In the genomic region with DNA sequence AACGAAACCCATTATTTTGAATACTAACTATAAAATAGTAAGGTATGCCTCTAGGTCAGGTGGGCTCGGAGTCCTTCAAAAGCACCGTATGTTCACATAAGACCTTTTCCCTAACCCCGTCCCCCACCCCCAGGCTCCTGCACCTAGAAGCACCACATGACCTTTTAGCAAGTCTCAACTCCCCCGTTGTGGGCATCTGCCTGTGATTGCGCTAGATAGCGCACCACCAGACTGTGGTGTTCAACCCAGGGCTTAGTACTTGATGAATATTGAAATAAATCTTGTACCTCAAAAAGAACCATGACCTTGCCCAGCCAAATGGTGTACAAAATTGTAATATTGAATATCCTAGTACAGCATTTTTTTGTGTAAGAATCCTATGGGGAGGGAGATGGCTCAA, we compare ENCODE assay signal across 15 mouse cellular contexts.
DNase-seq lines count a peak whose midpoint lies in the region; ATAC-seq and TF ChIP-seq lines count a peak whose summit lies in the region.
"Had no signal": no experiment of that assay in that cellular context is flagged by ENCODE, and none has a peak within 500 bp of the region (broad histone marks: within the 10 kb centered on the region; RNA-seq: fewer than 3 reads in every experiment).

No protein-coding gene starts in this region.

- no peak for TF ChIP-seq EP300 in stomach, postnatal 0 days (optimal IDR thresholded peaks at IDR 0.05)

- peak overlapping the region; percentile 92 for H3K27ac ChIP-seq in forebrain, embryonic 16.5 days (ENCODE audit: low read length)
- H3K27ac ChIP-seq in midbrain, embryonic 13.5 days, result peak overlapping the region; percentile 94
- H3K27ac ChIP-seq in stomach, postnatal 0 days (replicated peaks), result no peak overlapping the region
- H3K27ac ChIP-seq: heart, embryonic 15.5 days; liver, embryonic 13.5 days had no signal

- no peak overlapping the region for H3K9ac ChIP-seq in forebrain, embryonic 16.5 days (replicated peaks; ENCODE audit: low read depth, low read length)
- no peak overlapping the region for H3K9ac ChIP-seq in midbrain, embryonic 13.5 days (replicated peaks)
- H3K9ac ChIP-seq in stomach, postnatal 0 days (ENCODE audit: low read length), result no peak overlapping the region
- H3K9ac ChIP-seq: heart, embryonic 15.5 days; liver, embryonic 13.5 days had no signal

- 0 out of 2 replicates have a peak, but pooled peaks cover 2% of the 10 kb centered on the region for H3K27me3 ChIP-seq in forebrain, embryonic 16.5 days (replicated peaks; ENCODE audit: control insufficient read depth, insufficient read depth, low read length)
- no peaks in the 10 kb centered on the region for H3K27me3 ChIP-seq in midbrain, embryonic 13.5 days
- H3K27me3 ChIP-seq in stomach, postnatal 0 days (ENCODE audit: control insufficient read depth, insufficient read depth, low read length), result no peaks in the 10 kb centered on the region
- H3K27me3 ChIP-seq: CH12.LX; heart, embryonic 15.5 days had no signal

- peaks cover 15% of the 10 kb centered on the region for H3K4me1 ChIP-seq in forebrain, embryonic 16.5 days (replicated peaks; ENCODE audit: control insufficient read depth, insufficient read depth, low read length)
- peaks cover 31% of the 10 kb centered on the region for H3K4me1 ChIP-seq in midbrain, embryonic 13.5 days (replicated peaks)
- H3K4me1 ChIP-seq in stomach, postnatal 0 days (replicated peaks; ENCODE audit: control insufficient read depth, insufficient read depth), result peaks cover 3% of the 10 kb centered on the region; the same call in 1 of the 2 replicates
- H3K4me1 ChIP-seq: megakaryocyte, embryonic 14.5 days had no signal

- H3K4me2 ChIP-seq in forebrain, embryonic 16.5 days (ENCODE audit: low read length), result no peak overlapping the region; the same call in 1 of the 2 replicates
- H3K4me2 ChIP-seq in midbrain, embryonic 13.5 days (replicated peaks), result peak overlapping the region; percentile 57; the same call in 1 of the 2 replicates
- no peak overlapping the region for H3K4me2 ChIP-seq in stomach, postnatal 0 days (replicated peaks; ENCODE audit: low read depth)

- ATAC-seq in CD4-positive, CD25-positive, alpha-beta regulatory T cell, adult 4 months, result peak; percentile 28
- ATAC-seq in forebrain, embryonic 16.5 days, result no peak
- no peak for ATAC-seq in midbrain, embryonic 13.5 days
- ATAC-seq in stomach, postnatal 0 days (ENCODE audit: low FRiP score, low TSS enrichment), result no peak

- DNase-seq in CD4-positive helper T cell, adult 2 months (ENCODE audit: low read depth, low spot score), result peak; percentile 37
- no peak for DNase-seq in kidney, adult 18-20 months
- no peak for DNase-seq in heart, postnatal 36 days
- DNase-seq in right cerebral cortex, adult 18-20 months, result no peak
- no peak for DNase-seq in stomach, postnatal 0 days (ENCODE audit: low spot score)
- DNase-seq: cerebellum, adult 11 months; heart, adult 18-20 months; layer of hippocampus, adult 9-11 months; liver, embryonic 13.5 days had no signal

- intact Hi-C loops in heart, postnatal 36 days (cut with DNase I), result no loop called here

- WGBS in forebrain, embryonic 16.5 days, result 85% methylated on average over 7 of the region's 7 CpGs
- 82% methylated on average over 7 of the region's 7 CpGs for WGBS in midbrain, embryonic 13.5 days
- 90% methylated on average over 7 of the region's 7 CpGs for WGBS in stomach, postnatal 0 days

- no peak overlapping the region for H3K4me3 ChIP-seq in forebrain, embryonic 16.5 days (replicated peaks; ENCODE audit: low read length)
- no peak overlapping the region for H3K4me3 ChIP-seq in midbrain, embryonic 13.5 days (replicated peaks)
- H3K4me3 ChIP-seq in stomach, postnatal 0 days (ENCODE audit: low read depth, low read length), result no peak overlapping the region
- H3K4me3 ChIP-seq: megakaryocyte, embryonic 14.5 days had no signal

- no peaks in the 10 kb centered on the region for H3K9me3 ChIP-seq in forebrain, embryonic 16.5 days (ENCODE audit: control insufficient read depth, low read length)
- H3K9me3 ChIP-seq in midbrain, embryonic 13.5 days, result no peaks in the 10 kb centered on the region
- no peaks in the 10 kb centered on the region for H3K9me3 ChIP-seq in stomach, postnatal 0 days (ENCODE audit: control insufficient read depth, low read length)
- H3K9me3 ChIP-seq: heart, embryonic 15.5 days; liver, embryonic 13.5 days had no signal

- H3K36me3 ChIP-seq in forebrain, embryonic 16.5 days (ENCODE audit: control insufficient read depth, insufficient read depth), result no peaks in the 10 kb centered on the region
- H3K36me3 ChIP-seq in midbrain, embryonic 13.5 days, result no peaks in the 10 kb centered on the region
- no peaks in the 10 kb centered on the region for H3K36me3 ChIP-seq in stomach, postnatal 0 days (ENCODE audit: control insufficient read depth, insufficient read depth, low read length)
- H3K36me3 ChIP-seq: heart, embryonic 15.5 days; liver, embryonic 13.5 days had no signal

- no peak for TF ChIP-seq CTCF in stomach, postnatal 0 days (IDR thresholded peaks at IDR 0.05; ENCODE audit: low read depth)
